In genomic region chr4:142103081-142103671, GRCm38 (mm10) we compare ENCODE assay signal across 24 mouse cellular contexts. TPM values are rescaled to one million over a fixed set of nuclear protein-coding genes. Genes with fewer than 3 reads are reported as not detected.
DNase-seq lines count a peak whose midpoint lies in the region; ATAC-seq and TF ChIP-seq lines count a peak whose summit lies in the region.
"Had no signal": no experiment of that assay in that cellular context is flagged by ENCODE, and none has a peak within 500 bp of the region (broad histone marks: within the 10 kb centered on the region; RNA-seq: fewer than 3 reads in every experiment).

No protein-coding gene starts in this region.

- TF ChIP-seq EP300 in stomach, postnatal 0 days (optimal IDR thresholded peaks at IDR 0.05) = no peak

- peaks cover 11% of the 10 kb centered on the region for H3K4me1 ChIP-seq in heart, embryonic 16.5 days (ENCODE audit: control insufficient read depth, insufficient read depth, low read length)
- H3K4me1 ChIP-seq in midbrain, embryonic 10.5 days = peaks cover 17% of the 10 kb centered on the region
- H3K4me1 ChIP-seq in midbrain, embryonic 11.5 days (ENCODE audit: control insufficient read depth, insufficient read depth, low read length) = no peaks in the 10 kb centered on the region
- H3K4me1 ChIP-seq in stomach, postnatal 0 days (replicated peaks; ENCODE audit: control insufficient read depth, insufficient read depth) = 0 out of 2 replicates have a peak, but pooled peaks cover 2% of the 10 kb centered on the region

- no peak for TF ChIP-seq CTCF in stomach, postnatal 0 days (IDR thresholded peaks at IDR 0.05; ENCODE audit: low read depth)
- no peak for TF ChIP-seq CTCF in left cerebral cortex, adult 2 months (IDR thresholded peaks at IDR 0.05)

- ATAC-seq in heart, embryonic 16.5 days (replicated peaks; ENCODE audit: extremely low read depth, insufficient read depth, low FRiP score) = peak; percentile 35; the same call in 1 of the 2 replicates
- no peak for ATAC-seq in midbrain, embryonic 11.5 days (ENCODE audit: low FRiP score)
- no peak for ATAC-seq in stomach, postnatal 0 days (ENCODE audit: low FRiP score, low TSS enrichment)
- ATAC-seq: forebrain, embryonic 16.5 days; hindbrain, postnatal 0 days had no signal

- no peak overlapping the region for H3K9ac ChIP-seq in heart, embryonic 16.5 days (ENCODE audit: low read length)
- H3K9ac ChIP-seq in midbrain, embryonic 11.5 days (ENCODE audit: low read length) = no peak overlapping the region
- no peak overlapping the region for H3K9ac ChIP-seq in stomach, postnatal 0 days (ENCODE audit: low read length)
- H3K9ac ChIP-seq: heart, embryonic 15.5 days had no signal

- peaks cover 3% of the 10 kb centered on the region; the same call in 1 of the 2 replicates for H3K36me3 ChIP-seq in heart, embryonic 16.5 days (ENCODE audit: control insufficient read depth, insufficient read depth)
- H3K36me3 ChIP-seq in midbrain, embryonic 10.5 days = peaks cover 12% of the 10 kb centered on the region
- H3K36me3 ChIP-seq in midbrain, embryonic 11.5 days (ENCODE audit: control insufficient read depth, insufficient read depth, low read length) = no peaks in the 10 kb centered on the region
- 0 out of 2 replicates have a peak, but pooled peaks cover 4% of the 10 kb centered on the region for H3K36me3 ChIP-seq in stomach, postnatal 0 days (ENCODE audit: control insufficient read depth, insufficient read depth, low read length)
- H3K36me3 ChIP-seq: heart, embryonic 15.5 days; limb, embryonic 10.5 days had no signal

- no peak overlapping the region for H3K4me2 ChIP-seq in heart, embryonic 16.5 days (ENCODE audit: low read depth, low read length)
- H3K4me2 ChIP-seq in midbrain, embryonic 11.5 days = no peak overlapping the region
- H3K4me2 ChIP-seq in stomach, postnatal 0 days (replicated peaks; ENCODE audit: low read depth) = 0 out of 2 replicates have a peak overlapping the region, but pooled peaks have one; percentile 11
- H3K4me2 ChIP-seq: heart, embryonic 15.5 days had no signal

- peak; percentile 39 for DNase-seq in adrenal gland, adult 2 months
- no peak for DNase-seq in adrenal gland, adult 18-20 months (ENCODE audit: low spot score in 2 of 2)
- DNase-seq in heart, postnatal 25 days (ENCODE audit: low spot score) = no peak
- no peak for DNase-seq in midbrain, embryonic 10.5 days (ENCODE audit: low spot score)
- DNase-seq in midbrain, embryonic 11.5 days (ENCODE audit: low spot score, missing footprints) = no peak
- peak; percentile 43 for DNase-seq in stomach, postnatal 0 days (ENCODE audit: low spot score)
- DNase-seq in left cerebral cortex, adult 2 months (ENCODE audit: extremely low spot score in 1 of 2, low spot score in 2 of 2) = no peak
- DNase-seq: cerebellum, adult 11 months; cerebellum, postnatal 10 days; embryo, embryonic 11 days; gastrocnemius, postnatal 10 days; kidney, adult 18-20 months; kidney, postnatal 10 days; liver; lung, postnatal 14 days; midbrain, embryonic 14.5 days; right cerebral cortex, postnatal 14 days; thymus, postnatal 14 days had no signal

- H3K4me3 ChIP-seq in heart, embryonic 16.5 days (ENCODE audit: low read length) = no peak overlapping the region
- H3K4me3 ChIP-seq in midbrain, embryonic 10.5 days = no peak overlapping the region
- no peak overlapping the region for H3K4me3 ChIP-seq in midbrain, embryonic 11.5 days (ENCODE audit: low read depth, low read length)
- no peak overlapping the region for H3K4me3 ChIP-seq in stomach, postnatal 0 days (ENCODE audit: low read depth, low read length)
- no peak overlapping the region for H3K4me3 ChIP-seq in left cerebral cortex, adult 2 months
- H3K4me3 ChIP-seq: heart, embryonic 15.5 days; hindbrain, embryonic 10.5 days; limb, embryonic 10.5 days had no signal

- H3K27ac ChIP-seq in heart, embryonic 16.5 days (ENCODE audit: low read length) = no peak overlapping the region
- H3K27ac ChIP-seq in midbrain, embryonic 10.5 days (replicated peaks) = peak overlapping the region; percentile 57; the same call in 1 of the 2 replicates
- H3K27ac ChIP-seq in midbrain, embryonic 11.5 days (ENCODE audit: low read depth, low read length) = no peak overlapping the region
- H3K27ac ChIP-seq in stomach, postnatal 0 days (replicated peaks) = no peak overlapping the region
- H3K27ac ChIP-seq in left cerebral cortex, adult 2 months = no peak overlapping the region
- H3K27ac ChIP-seq: heart, embryonic 15.5 days; hindbrain, embryonic 10.5 days; hindbrain, postnatal 0 days; limb, embryonic 10.5 days had no signal

- WGBS in heart, embryonic 16.5 days = 34% methylated on average over 12 of the region's 12 CpGs
- WGBS in midbrain, embryonic 10.5 days = 61% methylated on average over 12 of the region's 12 CpGs
- WGBS in midbrain, embryonic 11.5 days = 57% methylated on average over 12 of the region's 12 CpGs
- 37% methylated on average over 12 of the region's 12 CpGs for WGBS in stomach, postnatal 0 days

- intact Hi-C loops in heart, postnatal 25 days (cut with DNase I) = no loop called here
- intact Hi-C loops in left cerebral cortex, adult 2 months (cut with DNase I) = no loop called here

- no peaks in the 10 kb centered on the region; the same call in 1 of the 2 replicates for H3K27me3 ChIP-seq in heart, embryonic 16.5 days (ENCODE audit: control insufficient read depth, insufficient read depth, low read length)
- H3K27me3 ChIP-seq in midbrain, embryonic 10.5 days (ENCODE audit: low read depth, poor library complexity, severe bottlenecking) = no peaks in the 10 kb centered on the region
- H3K27me3 ChIP-seq in midbrain, embryonic 11.5 days (ENCODE audit: control insufficient read depth, insufficient read depth, low read length) = no peaks in the 10 kb centered on the region
- H3K27me3 ChIP-seq in stomach, postnatal 0 days (ENCODE audit: control insufficient read depth, insufficient read depth, low read length) = no peaks in the 10 kb centered on the region
- H3K27me3 ChIP-seq: heart, embryonic 15.5 days had no signal

- peaks cover 3% of the 10 kb centered on the region; the same call in 1 of the 2 replicates for H3K9me3 ChIP-seq in heart, embryonic 16.5 days (replicated peaks; ENCODE audit: control insufficient read depth, low read length)
- H3K9me3 ChIP-seq in midbrain, embryonic 10.5 days (replicated peaks) = no peaks in the 10 kb centered on the region
- H3K9me3 ChIP-seq in midbrain, embryonic 11.5 days (ENCODE audit: control insufficient read depth, low read length) = no peaks in the 10 kb centered on the region
- H3K9me3 ChIP-seq in stomach, postnatal 0 days (ENCODE audit: control insufficient read depth, low read length) = no peaks in the 10 kb centered on the region
- H3K9me3 ChIP-seq: heart, embryonic 15.5 days; limb, embryonic 10.5 days had no signal

RNA-seq across cellular contexts. Expression of gene Tmem51, which starts 19.1 kb away (rescaled TPM):
- total RNA-seq in adrenal gland, adult 2 months (2021) = 1 to 10 TPM; 3.5 to 5.3 TPM
- 9.9 and 10.0 TPM in 2 replicates for polyA plus RNA-seq in adrenal gland, adult 2 months (2012; rRNA removed)
- 1 to 10 TPM; 3.5 to 4.4 TPM for total RNA-seq in adrenal gland, adult 18-20 months (2021)
- 48.5 and 49.2 TPM in 2 replicates for polyA plus RNA-seq in heart, embryonic 16.5 days (2015; fragmentation: Nextera tagmentation; extraction: Ambion mirVana)
- 1 to 10 TPM; 7.3 to 8.6 TPM for total RNA-seq in heart, postnatal 25 days (2021)
- 13.3 and 13.6 TPM in 2 replicates for polyA plus RNA-seq in midbrain, embryonic 10.5 days (2016; fragmentation: Nextera tagmentation; extraction: Ambion mirVana)
- polyA plus RNA-seq in midbrain, embryonic 11.5 days (2014; fragmentation: Nextera tagmentation; extraction: Ambion mirVana) = 11.1 and 12.3 TPM in 2 replicates
- polyA plus RNA-seq in stomach, postnatal 0 days (2015; fragmentation: Nextera tagmentation; extraction: Ambion mirVana) = 79.0 and 90.0 TPM in 2 replicates
- 1 to 10 TPM; 4.9 to 5.6 TPM for total RNA-seq in left cerebral cortex, adult 2 months (2021)

Comparison
In these comparisons a context has a peak if more than half of its experiments do, and no peak if none do; other contexts are left out.
1. DNase-seq: peak in adrenal gland, adult 2 months (single experiment) and stomach, postnatal 0 days (single experiment); none in adrenal gland, adult 18-20 months (0 of 2), heart, postnatal 25 days (single experiment), midbrain, embryonic 10.5 days (single experiment), midbrain, embryonic 11.5 days (single experiment) and left cerebral cortex, adult 2 months (0 of 2).